Mouse (Mus musculus): ENCODE results near the gene Akap9. TPM values are rescaled to one million over a fixed set of nuclear protein-coding genes. Genes with fewer than 3 reads are reported as not detected.

The Akap9 gene
- polyA plus RNA-seq, 1 experiment from 2014 or later: 282 TPM

GRCm38 (mm10) chr5:4040922-4041321, 113.1 kb downstream of the Akap9 start:
- Histone ChIP-seq H3K27ac (no peak overlapping the region), H3K27me3 (ENCODE audit: control insufficient read depth, insufficient read depth, low read length) (no peaks in the 10 kb centered on the region), H3K9me3 (ENCODE audit: control insufficient read depth, low read length) (no peaks in the 10 kb centered on the region), H3K4me3 (replicated peaks; ENCODE audit: low read length) (no peak overlapping the region), H3K4me2 (replicated peaks) (no peak overlapping the region), H3K9ac (no peak overlapping the region), H3K36me3 (replicated peaks; ENCODE audit: control insufficient read depth, insufficient read depth) (peaks cover 96% of the 10 kb centered on the region), H3K4me1 (replicated peaks; ENCODE audit: control insufficient read depth, insufficient read depth, low read length) (no peaks in the 10 kb centered on the region)
- DNase-seq (ENCODE audit: low spot score) (no peak), ATAC-seq (ENCODE audit: low FRiP score) (no peak)
- 91% methylated on average over 2 of the region's 2 CpGs for WGBS

GRCm38 (mm10) chr5:4060313-4060712, 132.5 kb downstream of the Akap9 start:
- H3K9me3 ChIP-seq (ENCODE audit: control insufficient read depth, low read length): no peaks in the 10 kb centered on the region
- peaks cover 97% of the 10 kb centered on the region for H3K36me3 ChIP-seq (replicated peaks; ENCODE audit: control insufficient read depth, insufficient read depth)
- DNase-seq (ENCODE audit: low spot score): no peak
- ATAC-seq (ENCODE audit: low FRiP score): no peak
- H3K4me1 ChIP-seq (replicated peaks; ENCODE audit: control insufficient read depth, insufficient read depth, low read length): no peaks in the 10 kb centered on the region
- 93% methylated on average over 8 of the region's 8 CpGs for WGBS
- no peak overlapping the region for H3K9ac ChIP-seq
- no peak overlapping the region for H3K4me2 ChIP-seq (replicated peaks)
- no peak overlapping the region for H3K27ac ChIP-seq
- H3K27me3 ChIP-seq (ENCODE audit: control insufficient read depth, insufficient read depth, low read length): no peaks in the 10 kb centered on the region
- no peak overlapping the region for H3K4me3 ChIP-seq (replicated peaks; ENCODE audit: low read length)

GRCm38 (mm10) chr5:4066476-4067115, 138.7 kb downstream of the Akap9 start:
- ATAC-seq (ENCODE audit: low FRiP score) (no peak), DNase-seq (ENCODE audit: low spot score) (no peak)
- H3K27ac ChIP-seq: no peak overlapping the region
- H3K4me3 ChIP-seq (replicated peaks; ENCODE audit: low read length): no peak overlapping the region
- H3K36me3 ChIP-seq (replicated peaks; ENCODE audit: control insufficient read depth, insufficient read depth): peaks cover 100% of the 10 kb centered on the region
- H3K9ac ChIP-seq: no peak overlapping the region
- no peaks in the 10 kb centered on the region for H3K27me3 ChIP-seq (ENCODE audit: control insufficient read depth, insufficient read depth, low read length)
- no peaks in the 10 kb centered on the region for H3K9me3 ChIP-seq (ENCODE audit: control insufficient read depth, low read length)
- H3K4me2 ChIP-seq (replicated peaks): no peak overlapping the region
- WGBS: 92% methylated on average over 18 of the region's 18 CpGs
- no peaks in the 10 kb centered on the region for H3K4me1 ChIP-seq (replicated peaks; ENCODE audit: control insufficient read depth, insufficient read depth, low read length)

GRCm38 (mm10) chr5:4067203-4067602, 139.3 kb downstream of the Akap9 start:
- H3K4me2 ChIP-seq (replicated peaks): no peak overlapping the region
- 89% methylated on average over 3 of the region's 3 CpGs for WGBS
- ATAC-seq (ENCODE audit: low FRiP score) (no peak), DNase-seq (ENCODE audit: low spot score) (no peak)
- H3K27me3 ChIP-seq (ENCODE audit: control insufficient read depth, insufficient read depth, low read length): no peaks in the 10 kb centered on the region
- H3K9ac ChIP-seq: no peak overlapping the region
- H3K36me3 ChIP-seq (replicated peaks; ENCODE audit: control insufficient read depth, insufficient read depth): peaks cover 100% of the 10 kb centered on the region
- no peak overlapping the region for H3K4me3 ChIP-seq (replicated peaks; ENCODE audit: low read length)
- H3K27ac ChIP-seq: no peak overlapping the region
- H3K4me1 ChIP-seq (replicated peaks; ENCODE audit: control insufficient read depth, insufficient read depth, low read length): no peaks in the 10 kb centered on the region
- no peaks in the 10 kb centered on the region for H3K9me3 ChIP-seq (ENCODE audit: control insufficient read depth, low read length)

GRCm38 (mm10) chr5:4079086-4079485, 151.2 kb downstream of the Akap9 start:
- Histone ChIP-seq H3K4me2 (replicated peaks) (no peak overlapping the region), H3K27ac (no peak overlapping the region), H3K9me3 (ENCODE audit: control insufficient read depth, low read length) (no peaks in the 10 kb centered on the region), H3K4me3 (replicated peaks; ENCODE audit: low read length) (no peak overlapping the region), H3K9ac (no peak overlapping the region), H3K4me1 (replicated peaks; ENCODE audit: control insufficient read depth, insufficient read depth, low read length) (no peaks in the 10 kb centered on the region), H3K36me3 (replicated peaks; ENCODE audit: control insufficient read depth, insufficient read depth) (peaks cover 90% of the 10 kb centered on the region), H3K27me3 (ENCODE audit: control insufficient read depth, insufficient read depth, low read length) (no peaks in the 10 kb centered on the region)
- ATAC-seq (ENCODE audit: low FRiP score) (no peak), DNase-seq (ENCODE audit: low spot score) (no peak)
- WGBS: 92% methylated on average over 3 of the region's 3 CpGs

GRCm38 (mm10) chr5:4080861-4081260, 153.0 kb downstream of the Akap9 start:
- no peaks in the 10 kb centered on the region for H3K27me3 ChIP-seq (ENCODE audit: control insufficient read depth, insufficient read depth, low read length)
- H3K4me3 ChIP-seq (replicated peaks; ENCODE audit: low read length): no peak overlapping the region
- WGBS: 86% methylated on average over 2 of the region's 2 CpGs
- no peak overlapping the region for H3K9ac ChIP-seq
- peaks cover 98% of the 10 kb centered on the region for H3K36me3 ChIP-seq (replicated peaks; ENCODE audit: control insufficient read depth, insufficient read depth)
- DNase-seq (ENCODE audit: low spot score) (no peak), ATAC-seq (ENCODE audit: low FRiP score) (no peak)
- H3K4me2 ChIP-seq (replicated peaks): no peak overlapping the region
- H3K4me1 ChIP-seq (replicated peaks; ENCODE audit: control insufficient read depth, insufficient read depth, low read length): no peaks in the 10 kb centered on the region
- no peaks in the 10 kb centered on the region for H3K9me3 ChIP-seq (ENCODE audit: control insufficient read depth, low read length)
- H3K27ac ChIP-seq: no peak overlapping the region

GRCm38 (mm10) chr5:4081513-4081912, 153.7 kb downstream of the Akap9 start:
- no peak for ATAC-seq (ENCODE audit: low FRiP score)
- Histone ChIP-seq H3K9ac (no peak overlapping the region), H3K27ac (no peak overlapping the region), H3K9me3 (ENCODE audit: control insufficient read depth, low read length) (no peaks in the 10 kb centered on the region), H3K36me3 (replicated peaks; ENCODE audit: control insufficient read depth, insufficient read depth) (peaks cover 99% of the 10 kb centered on the region), H3K4me3 (replicated peaks; ENCODE audit: low read length) (no peak overlapping the region), H3K4me1 (replicated peaks; ENCODE audit: control insufficient read depth, insufficient read depth, low read length) (no peaks in the 10 kb centered on the region), H3K27me3 (ENCODE audit: control insufficient read depth, insufficient read depth, low read length) (no peaks in the 10 kb centered on the region), H3K4me2 (replicated peaks) (no peak overlapping the region)
- DNase-seq (ENCODE audit: low spot score): no peak
- 94% methylated on average over 2 of the region's 2 CpGs for WGBS

- Histone ChIP-seq H3K9me3 (ENCODE audit: control insufficient read depth, low read length) (no peaks in the 10 kb centered on the region), H3K27ac (no peak overlapping the region), H3K27me3 (ENCODE audit: control insufficient read depth, insufficient read depth, low read length) (no peaks in the 10 kb centered on the region), H3K36me3 (replicated peaks; ENCODE audit: control insufficient read depth, insufficient read depth) (peaks cover 99% of the 10 kb centered on the region), H3K4me2 (replicated peaks) (no peak overlapping the region), H3K9ac (no peak overlapping the region), H3K4me1 (replicated peaks; ENCODE audit: control insufficient read depth, insufficient read depth, low read length) (0 out of 2 replicates have a peak, but pooled peaks cover 4% of the 10 kb centered on the region), H3K4me3 (replicated peaks; ENCODE audit: low read length) (no peak overlapping the region)
- ATAC-seq (ENCODE audit: low FRiP score) (no peak), DNase-seq (ENCODE audit: low spot score) (no peak)
- 93% methylated on average over 7 of the region's 7 CpGs for WGBS
These were observed 157.1 kb downstream of the Akap9 start for GRCm38 (mm10) chr5:4084948-4085347.

- 0 out of 2 replicates have a peak, but pooled peaks cover 4% of the 10 kb centered on the region for H3K4me1 ChIP-seq (replicated peaks; ENCODE audit: control insufficient read depth, insufficient read depth, low read length)
- no peaks in the 10 kb centered on the region for H3K27me3 ChIP-seq (ENCODE audit: control insufficient read depth, insufficient read depth, low read length)
- no peak overlapping the region for H3K9ac ChIP-seq
- 87% methylated on average over 4 of the region's 4 CpGs for WGBS
- H3K9me3 ChIP-seq (ENCODE audit: control insufficient read depth, low read length): no peaks in the 10 kb centered on the region
- DNase-seq (ENCODE audit: low spot score) (no peak), ATAC-seq (ENCODE audit: low FRiP score) (no peak)
- H3K27ac ChIP-seq: no peak overlapping the region
- H3K4me3 ChIP-seq (replicated peaks; ENCODE audit: low read length): no peak overlapping the region
- no peak overlapping the region for H3K4me2 ChIP-seq (replicated peaks)
- H3K36me3 ChIP-seq (replicated peaks; ENCODE audit: control insufficient read depth, insufficient read depth): peaks cover 97% of the 10 kb centered on the region
These were observed 158.5 kb downstream of the Akap9 start for GRCm38 (mm10) chr5:4086309-4086708.

- Histone ChIP-seq H3K9me3 (ENCODE audit: control insufficient read depth, low read length) (no peaks in the 10 kb centered on the region), H3K4me3 (replicated peaks; ENCODE audit: low read length) (no peak overlapping the region), H3K36me3 (replicated peaks; ENCODE audit: control insufficient read depth, insufficient read depth) (peaks cover 97% of the 10 kb centered on the region), H3K27ac (no peak overlapping the region), H3K4me2 (replicated peaks) (no peak overlapping the region), H3K4me1 (replicated peaks; ENCODE audit: control insufficient read depth, insufficient read depth, low read length) (0 out of 2 replicates have a peak, but pooled peaks cover 4% of the 10 kb centered on the region), H3K9ac (no peak overlapping the region), H3K27me3 (ENCODE audit: control insufficient read depth, insufficient read depth, low read length) (no peaks in the 10 kb centered on the region)
- DNase-seq (ENCODE audit: low spot score) (no peak), ATAC-seq (ENCODE audit: low FRiP score) (no peak; the same call in 1 of the 2 replicates)
- 85% methylated on average over 5 of the region's 5 CpGs for WGBS
These were observed 160.3 kb downstream of the Akap9 start for GRCm38 (mm10) chr5:4088190-4088589.
